Mouse (Mus musculus) spleen, adult 2 months (tissue): ENCODE measurements around the gene Lrmda. TPM values are rescaled to one million over a fixed set of nuclear protein-coding genes. Genes with fewer than 3 reads are reported as not detected.

Source experiments
- DNase-seq, 2 experiments: peaks; one replicate each; pipeline versions ENCODE4 v3.0.0 to v3.0.0-alpha.2; 2012 to 2021; ENCODE audit warnings: low spot score in 2 of 2, low read depth in 1 of 2
- H3K27ac ChIP-seq: fragments of 200-500 bp; 2 replicates; pipeline ENCODE4 v1.5.1; 2012; ENCODE audit warnings: low read length, inconsistent platforms; ENCODE audit not compliant: insufficient read depth
- H3K27me3 ChIP-seq: fragments of 200-500 bp; 2 replicates; pipeline ENCODE4 v1.6.1; 2012; ENCODE audit warnings: mild to moderate bottlenecking, moderate library complexity, low read length, inconsistent platforms; ENCODE audit not compliant: control insufficient read depth, insufficient read depth
- H3K36me3 ChIP-seq: fragments of 200-500 bp; 2 replicates; pipeline ENCODE4 v1.6.1; 2012; ENCODE audit warnings: mild to moderate bottlenecking, low read length, inconsistent platforms; ENCODE audit not compliant: control insufficient read depth, insufficient read depth
- H3K4me1 ChIP-seq: fragments of 200-500 bp; 2 replicates; pipeline ENCODE4 v1.6.1; 2011; ENCODE audit warnings: inconsistent platforms; ENCODE audit not compliant: control insufficient read depth, insufficient read depth, insufficient read length
- H3K4me3 ChIP-seq: fragments of 200-500 bp; 2 replicates; pipeline ENCODE4 v1.5.1; 2011; ENCODE audit warnings: mild to moderate bottlenecking, inconsistent platforms; ENCODE audit not compliant: insufficient read depth, insufficient read length; ENCODE audit errors: extremely low read depth
- CTCF ChIP-seq: fragments of 200-500 bp; IDR thresholded peaks from 2 replicates; pipeline ENCODE4 v1.5.1; 2011; ENCODE audit warnings: mild to moderate bottlenecking, inconsistent platforms; ENCODE audit not compliant: insufficient read depth, insufficient read length, insufficient replicate concordance; ENCODE audit errors: extremely low read depth
- POLR2A ChIP-seq: fragments of 200-500 bp; IDR thresholded peaks from 2 replicates; pipeline ENCODE4 v1.6.1; 2011; ENCODE audit warnings: low read depth, low read length, inconsistent platforms
- WGBS: fragments of 180-500 bp; shearing (Covaris S2); methylation state at CpG from one replicate; pipeline ENCODE4 v1.1.7; 2018; 5-methylcytosine and 5-hydroxymethylcytosine counted together
- polyA plus RNA-seq: library from polyadenylated mRNA; depleted of rRNA; stranded (reverse); fragments of >200 nt; gene quantifications from 2 replicates; pipeline ENCODE4 v1.2.3, GENCODE M21; 2012; rRNA removed

Gene Lrmda
- 0.37 and 0.68 TPM in 2 replicates for polyA plus RNA-seq

DNA sequence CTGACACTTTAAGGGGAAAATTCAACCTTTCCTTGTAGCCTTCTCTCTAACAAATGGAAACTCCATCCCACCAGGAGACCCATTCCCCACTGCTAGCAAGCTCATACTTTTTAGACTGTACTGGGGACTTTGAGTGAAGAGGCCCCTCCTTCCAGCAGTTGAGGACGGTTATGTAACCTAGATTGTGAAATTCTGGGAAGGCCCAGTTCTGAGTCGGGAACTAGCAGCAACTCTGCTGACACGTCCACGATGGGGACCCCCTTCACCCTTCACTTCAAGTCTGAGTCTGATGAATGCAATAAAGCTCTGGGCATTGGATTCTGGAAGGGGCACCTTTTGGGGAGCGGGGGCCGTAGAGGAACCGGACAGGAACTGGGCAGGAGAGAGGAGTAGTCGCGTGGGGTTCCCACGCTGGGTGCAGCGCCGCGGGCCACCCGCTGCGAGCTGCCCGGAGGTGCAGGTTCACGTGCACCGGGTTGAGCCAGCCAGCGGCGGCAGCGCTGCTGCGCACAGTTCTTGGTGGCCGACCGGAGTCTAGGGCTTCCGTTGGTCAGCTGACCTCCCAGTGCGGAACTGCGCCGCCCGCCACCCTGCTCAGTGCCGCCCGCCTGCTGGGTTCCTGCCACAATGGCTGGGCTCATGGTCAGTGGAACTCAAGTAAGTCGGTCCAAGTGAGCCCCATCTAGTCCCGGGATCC, at the start of gene Lrmda:
Gene Lrmda (plus strand): TSS at position 461 of the 697 bp plus-strand sequence.
- Histone ChIP-seq H3K27ac (peak within 1 kb of the TSS; percentile 84), H3K4me1 (no peaks in the 10 kb centered on the region), H3K27me3 (no peaks in the 10 kb centered on the region), H3K4me3 (peak within 1 kb of the TSS; percentile 51), H3K36me3 (no peaks in the 10 kb centered on the region)
- WGBS = 2% methylated on average over 33 of the region's 33 CpGs
- peak in 1 of 2 experiments; percentile 54 for DNase-seq
- TF ChIP-seq POLR2A = no peak
- no peak for TF ChIP-seq CTCF

GRCm38 (mm10) chr14:21981462-21981861, 38.0 kb upstream of the Lrmda start:
- Histone ChIP-seq H3K27me3 (peaks cover 32% of the 10 kb centered on the region), H3K4me3 (no peak overlapping the region)

GRCm38 (mm10) chr14:21982096-21982591, 37.4 kb upstream of the Lrmda start:
- peaks cover 36% of the 10 kb centered on the region for H3K27me3 ChIP-seq
- peak overlapping the region; percentile 67 for H3K27ac ChIP-seq
- no peak for DNase-seq
- no peak for TF ChIP-seq CTCF
- no peak for TF ChIP-seq POLR2A
- H3K36me3 ChIP-seq = 0 out of 2 replicates have a peak, but pooled peaks cover 2% of the 10 kb centered on the region
- H3K4me3 ChIP-seq = 0 out of 2 replicates have a peak overlapping the region, but pooled peaks have one; percentile 6
- peaks cover 7% of the 10 kb centered on the region; the same call in 1 of the 2 replicates for H3K4me1 ChIP-seq
- 47% methylated on average over 14 of the region's 14 CpGs for WGBS

More at GRCm38 (mm10) chr14:21981462-21981861, 38.0 kb upstream of the Lrmda start:
- peak; percentile 45; the same call in 1 of the 2 replicates for TF ChIP-seq CTCF
- no peak for TF ChIP-seq POLR2A
- DNase-seq = peak in 1 of 2 experiments; percentile 39
- no peak overlapping the region for H3K27ac ChIP-seq
- WGBS = 7% methylated on average over 19 of the region's 22 CpGs
- H3K36me3 ChIP-seq = 0 out of 2 replicates have a peak, but pooled peaks cover 2% of the 10 kb centered on the region
- peaks cover 7% of the 10 kb centered on the region; the same call in 1 of the 2 replicates for H3K4me1 ChIP-seq

DNA sequence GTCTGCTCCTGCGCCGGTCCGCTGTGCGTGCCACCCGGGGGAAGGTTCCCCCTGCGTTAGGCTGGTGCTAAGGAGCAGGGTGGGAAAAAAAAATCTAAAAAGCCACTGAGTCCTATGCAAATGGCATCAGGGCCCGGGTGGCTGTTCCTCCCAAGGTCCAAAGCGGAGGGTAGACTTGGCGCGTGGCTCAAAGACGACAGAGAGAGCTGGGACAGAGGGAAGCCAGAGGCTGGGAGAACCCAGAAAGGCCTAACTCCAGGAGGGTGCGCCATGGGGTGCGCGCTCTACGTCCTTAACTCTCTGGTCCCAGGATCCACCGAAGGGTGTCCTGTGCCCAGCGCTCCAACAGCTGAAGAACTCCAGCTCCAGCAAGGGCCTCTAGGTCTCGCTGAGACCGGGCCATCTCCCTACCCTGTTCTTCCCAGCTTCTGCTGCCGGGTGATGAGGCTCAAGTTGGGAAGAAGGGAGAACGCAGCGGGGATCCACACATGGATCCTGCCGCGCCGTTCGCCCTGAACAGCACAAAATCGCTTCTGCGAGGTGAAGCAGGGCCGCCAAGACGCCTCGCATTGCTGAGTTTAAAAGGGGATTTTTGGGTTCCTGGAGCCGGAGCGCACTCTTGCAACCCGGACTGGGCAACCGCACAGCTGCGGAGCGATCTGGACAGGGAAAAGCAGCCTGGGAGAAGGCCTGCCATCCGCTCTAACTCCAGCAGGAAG, 36.8 kb upstream of the Lrmda start:
- 0 out of 2 replicates have a peak, but pooled peaks cover 2% of the 10 kb centered on the region for H3K36me3 ChIP-seq
- peaks cover 41% of the 10 kb centered on the region for H3K27me3 ChIP-seq
- no peak for DNase-seq
- TF ChIP-seq POLR2A = no peak
- TF ChIP-seq CTCF = no peak
- H3K4me1 ChIP-seq = peaks cover 7% of the 10 kb centered on the region; the same call in 1 of the 2 replicates
- 11% methylated on average over 38 of the region's 38 CpGs for WGBS
- peak overlapping the region; percentile 67 for H3K27ac ChIP-seq
- peak overlapping the region; percentile 6; the same call in 1 of the 2 replicates for H3K4me3 ChIP-seq

DNA sequence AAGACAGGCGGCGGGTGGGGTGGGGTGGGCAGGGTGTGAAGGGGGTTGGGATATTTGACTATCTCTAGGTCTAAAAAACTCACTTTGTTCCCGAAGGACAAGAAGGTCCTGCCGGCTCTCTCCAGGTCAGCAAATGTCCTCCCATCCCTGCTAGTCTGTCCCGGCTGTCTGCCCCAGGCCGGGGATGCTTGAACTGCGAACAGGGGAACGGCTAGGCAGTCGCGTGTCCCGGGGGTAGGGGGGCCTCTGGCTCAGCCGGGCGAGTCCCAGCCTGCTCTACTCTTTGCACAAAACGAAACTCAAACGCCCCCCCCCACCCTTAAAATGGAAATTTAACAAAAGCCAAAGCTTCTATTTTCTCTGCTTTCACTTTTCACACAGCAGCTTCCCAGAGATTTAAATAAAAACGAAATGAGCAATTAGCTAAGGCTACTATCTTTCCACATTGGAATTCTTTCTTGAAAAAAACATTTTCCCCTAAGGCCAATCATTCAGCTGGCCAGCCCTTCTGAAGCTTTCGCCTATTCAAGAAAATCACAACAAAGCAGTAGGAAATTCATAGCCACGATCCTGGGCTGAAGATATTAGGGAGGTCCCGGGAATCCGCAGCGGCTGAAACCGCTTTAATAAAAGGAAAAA, 36.1 kb upstream of the Lrmda start:
- TF ChIP-seq CTCF (no peak), POLR2A (no peak)
- Histone ChIP-seq H3K4me1 (peaks cover 7% of the 10 kb centered on the region; the same call in 1 of the 2 replicates), H3K27me3 (peaks cover 41% of the 10 kb centered on the region), H3K36me3 (0 out of 2 replicates have a peak, but pooled peaks cover 2% of the 10 kb centered on the region), H3K4me3 (peak overlapping the region; percentile 32), H3K27ac (peak overlapping the region; percentile 57; the same call in 1 of the 2 replicates)
- 9% methylated on average over 22 of the region's 22 CpGs for WGBS
- no peak for DNase-seq

DNA sequence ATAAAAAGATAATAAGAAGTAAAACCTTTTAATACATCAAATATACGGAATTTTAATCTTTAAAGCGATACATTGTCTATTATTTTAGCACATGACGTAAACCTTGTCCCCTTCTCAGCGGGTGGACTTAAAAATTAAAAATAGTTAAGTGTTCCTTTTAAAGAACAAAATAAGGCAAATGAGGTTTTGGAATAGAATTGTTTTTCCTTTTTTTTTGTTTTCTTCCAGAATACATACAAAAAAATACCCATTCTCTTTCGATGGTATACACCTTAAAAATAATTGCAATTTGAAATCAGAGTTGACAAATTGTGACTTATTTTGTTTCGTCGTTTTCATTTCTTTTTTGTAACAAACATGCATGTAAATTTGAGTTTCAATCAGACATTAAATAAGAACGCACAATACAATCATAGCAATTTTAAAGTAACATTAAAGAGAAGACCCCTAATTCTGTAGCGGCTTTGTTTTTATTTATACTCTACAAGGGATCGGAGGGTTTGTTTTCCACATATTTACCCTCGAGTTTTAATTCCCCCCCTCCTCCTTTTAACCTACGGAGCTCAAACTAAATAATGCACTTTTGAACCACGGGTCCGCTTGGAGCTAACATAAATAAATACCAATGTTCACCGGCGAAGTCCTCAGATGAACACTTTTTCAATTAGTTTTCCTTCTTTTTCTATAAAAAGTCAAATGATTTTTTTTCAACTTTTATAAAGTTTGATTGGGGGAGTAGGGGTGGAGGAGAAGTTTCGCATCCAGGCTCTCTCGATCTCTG, 35.4 kb upstream of the Lrmda start:
- TF ChIP-seq POLR2A (no peak), CTCF (no peak)
- WGBS = 35% methylated on average over 18 of the region's 18 CpGs
- H3K4me3 ChIP-seq = no peak overlapping the region
- peak overlapping the region; percentile 16; the same call in 1 of the 2 replicates for H3K27ac ChIP-seq
- peaks cover 7% of the 10 kb centered on the region; the same call in 1 of the 2 replicates for H3K4me1 ChIP-seq
- H3K27me3 ChIP-seq = peaks cover 41% of the 10 kb centered on the region
- no peak for DNase-seq
- H3K36me3 ChIP-seq = 0 out of 2 replicates have a peak, but pooled peaks cover 2% of the 10 kb centered on the region
